Mouse (Mus musculus): ENCODE measurements around the gene Lgi1. TPM values are rescaled to one million over a fixed set of nuclear protein-coding genes. Genes with fewer than 3 reads are reported as not detected.

Lgi1 gene
- total RNA-seq, 2 experiments from 2014 or later = not detected

DNA sequence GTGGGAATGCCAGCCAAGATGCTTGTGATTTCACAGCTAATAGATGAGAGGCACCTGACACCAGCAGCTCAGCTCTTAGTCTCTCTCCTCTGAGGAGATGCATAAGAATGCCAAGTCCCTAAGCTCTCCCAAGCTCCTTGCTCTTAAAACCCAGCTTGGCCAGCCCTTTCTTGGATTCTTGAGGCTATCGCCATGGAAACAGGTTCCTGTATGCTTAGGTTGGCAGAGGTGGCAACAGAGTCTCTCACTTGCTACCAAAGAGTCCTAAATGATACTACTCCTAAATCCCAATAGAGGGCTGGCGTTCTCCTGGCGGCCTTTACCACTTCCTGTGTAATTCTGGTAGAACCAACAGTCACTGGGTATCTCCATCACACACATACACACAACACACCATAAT is 4.9 kb upstream of the Lgi1 start:
- no peak for ATAC-seq (replicated peaks; ENCODE audit: low FRiP score, poor library complexity, severe bottlenecking)

- ATAC-seq (replicated peaks; ENCODE audit: low FRiP score, poor library complexity, severe bottlenecking) = no peak
Measured at GRCm38 (mm10) chr19:38260346-38260745, 4.0 kb upstream of the Lgi1 start.

DNA sequence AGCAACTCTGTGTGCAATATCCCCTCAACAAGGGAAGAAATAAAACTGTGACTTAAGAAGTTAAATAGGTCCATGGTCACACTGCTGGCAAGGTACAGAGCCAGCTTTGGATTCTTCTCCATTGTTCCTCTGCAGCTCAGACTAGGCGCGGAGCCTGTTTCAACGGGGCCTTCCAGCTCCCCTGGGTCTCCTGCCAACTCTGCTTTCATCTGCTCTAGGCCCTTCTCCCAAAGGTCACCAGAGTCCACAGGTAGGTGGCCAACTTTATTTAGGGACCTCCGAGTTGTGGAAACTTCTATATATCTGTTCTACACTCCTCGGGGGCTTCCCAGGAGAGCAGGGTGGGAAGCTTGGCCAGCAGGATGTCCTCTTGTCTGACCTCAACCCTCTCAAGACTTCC is 3.0 kb upstream of the Lgi1 start:
- ATAC-seq (replicated peaks; ENCODE audit: low FRiP score, poor library complexity, severe bottlenecking) = no peak

GRCm38 (mm10) chr19:38263829-38264504 is 369 bp upstream of the Lgi1 start:
- no peak for ATAC-seq (replicated peaks; ENCODE audit: low FRiP score, poor library complexity, severe bottlenecking)

- no peak for ATAC-seq (replicated peaks; ENCODE audit: low FRiP score, poor library complexity, severe bottlenecking)
Measured at GRCm38 (mm10) chr19:38265767-38266166, 1.4 kb downstream of the Lgi1 start.

DNA sequence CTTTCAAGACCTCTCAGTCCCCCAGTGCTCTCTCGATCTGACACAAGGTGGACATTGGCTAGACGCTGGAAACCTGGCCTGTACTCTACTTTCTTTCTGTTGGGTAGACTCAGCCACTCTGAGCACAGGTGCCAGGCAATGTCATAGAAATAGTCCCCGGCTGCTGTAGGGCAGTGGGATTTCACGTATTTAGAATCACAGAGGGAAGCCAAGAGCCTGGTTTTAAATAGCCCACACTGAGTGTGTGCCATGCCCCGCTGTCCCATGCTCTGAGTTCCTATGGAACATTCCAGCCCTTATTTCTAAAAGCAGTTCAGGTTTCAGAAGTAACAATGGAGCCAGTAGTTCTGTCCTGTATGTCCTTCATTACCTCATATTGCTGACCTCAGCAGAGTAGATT is 3.1 kb downstream of the Lgi1 start:
- no peak for ATAC-seq (replicated peaks; ENCODE audit: low FRiP score, poor library complexity, severe bottlenecking)

DNA sequence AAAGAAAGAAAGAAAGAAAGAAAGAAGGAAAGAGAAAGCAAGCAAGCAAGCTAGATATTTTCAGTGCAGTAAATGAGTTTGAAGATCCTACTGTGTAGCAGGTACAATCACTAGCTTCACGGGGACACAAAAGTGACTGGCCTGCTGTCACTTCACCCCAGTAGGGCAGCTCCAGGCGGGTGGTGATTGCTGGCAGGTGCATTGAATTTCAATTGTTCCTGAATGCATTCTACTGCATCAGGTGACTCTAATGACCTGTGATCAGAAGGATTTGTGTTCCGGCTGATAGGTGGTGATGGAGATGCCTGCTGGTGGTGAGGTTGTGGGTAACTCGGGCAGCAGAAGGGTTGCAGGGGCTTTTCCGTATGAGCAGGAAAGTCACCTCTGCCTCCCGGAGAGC is 6.7 kb downstream of the Lgi1 start:
- no peak for ATAC-seq (replicated peaks; ENCODE audit: low FRiP score, poor library complexity, severe bottlenecking)

DNA sequence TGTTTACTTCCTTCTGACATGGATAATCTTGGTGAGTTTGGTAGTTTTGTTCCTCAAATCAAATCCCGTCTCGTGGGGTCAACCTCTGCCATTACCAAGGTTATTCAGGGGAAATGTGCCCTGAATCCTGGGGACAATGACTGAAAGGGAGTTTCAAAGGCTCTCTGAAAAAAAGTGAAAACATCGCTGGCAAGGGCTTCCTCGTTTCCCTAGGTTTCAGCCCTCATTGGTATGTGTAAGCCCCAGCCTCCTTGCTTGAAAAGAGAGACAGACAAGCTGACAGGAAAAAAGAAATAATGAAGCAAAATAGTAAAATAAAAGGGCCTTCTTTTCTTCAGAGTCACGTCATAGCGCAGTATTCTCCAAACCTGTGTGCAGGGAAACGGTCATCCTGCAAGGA is 9.5 kb downstream of the Lgi1 start:
- ATAC-seq (replicated peaks; ENCODE audit: low FRiP score, poor library complexity, severe bottlenecking) = no peak

DNA sequence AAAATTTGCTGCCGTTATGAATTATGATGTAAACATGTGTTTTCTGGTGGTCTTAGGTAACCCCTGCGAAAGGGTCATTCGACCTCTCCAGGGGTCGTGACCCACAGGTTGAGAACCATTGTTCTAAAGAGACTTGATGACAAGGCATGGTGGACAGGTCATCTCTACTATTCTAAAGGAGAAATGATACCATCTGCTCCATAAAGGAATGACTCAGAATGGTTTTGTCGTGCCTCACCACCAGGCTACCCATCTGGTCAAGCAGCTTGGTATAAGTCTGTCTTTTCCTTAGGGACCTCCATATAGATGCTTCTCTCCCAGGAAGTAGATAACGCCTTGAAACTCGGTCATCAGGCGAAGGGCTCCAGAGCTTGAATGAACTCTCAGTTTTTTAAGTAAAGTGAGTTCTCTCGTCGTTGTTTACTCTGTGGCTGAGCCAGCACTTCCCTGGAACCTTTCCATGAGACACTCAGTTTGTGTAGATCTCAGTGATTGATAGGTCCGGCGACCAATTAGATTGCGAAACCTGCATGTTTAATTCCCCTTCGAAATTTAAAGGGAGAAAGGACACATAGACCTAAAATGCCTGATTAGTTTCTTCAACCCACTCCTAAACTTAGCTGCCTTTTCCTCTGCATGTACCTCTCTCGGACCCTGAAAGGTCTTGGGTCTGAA is 10.5 kb downstream of the Lgi1 start:
- no peak for ATAC-seq (replicated peaks; ENCODE audit: low FRiP score, poor library complexity, severe bottlenecking)

DNA sequence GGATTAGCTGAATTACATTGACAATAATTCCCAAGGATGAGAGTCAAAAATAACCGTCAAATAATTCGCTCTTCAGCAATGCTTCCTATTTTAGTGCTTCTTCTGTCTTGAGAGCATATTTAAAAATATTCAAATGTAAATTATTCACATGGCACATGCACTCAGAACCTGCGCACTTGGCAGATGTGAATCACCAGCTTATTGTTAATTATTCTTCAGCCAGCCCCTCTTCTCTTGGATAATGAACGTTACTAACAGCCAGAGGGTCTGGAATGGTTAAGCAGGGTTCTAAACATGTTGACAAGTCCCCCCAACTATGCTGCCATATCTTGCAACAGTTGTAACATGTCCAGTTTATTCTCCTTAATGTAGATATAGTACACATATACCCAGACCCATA is 11.9 kb downstream of the Lgi1 start:
- ATAC-seq (replicated peaks; ENCODE audit: low FRiP score, poor library complexity, severe bottlenecking) = no peak

- no peak for ATAC-seq (replicated peaks; ENCODE audit: low FRiP score, poor library complexity, severe bottlenecking)
Measured at GRCm38 (mm10) chr19:38280242-38280641, 15.9 kb downstream of the Lgi1 start.

DNA sequence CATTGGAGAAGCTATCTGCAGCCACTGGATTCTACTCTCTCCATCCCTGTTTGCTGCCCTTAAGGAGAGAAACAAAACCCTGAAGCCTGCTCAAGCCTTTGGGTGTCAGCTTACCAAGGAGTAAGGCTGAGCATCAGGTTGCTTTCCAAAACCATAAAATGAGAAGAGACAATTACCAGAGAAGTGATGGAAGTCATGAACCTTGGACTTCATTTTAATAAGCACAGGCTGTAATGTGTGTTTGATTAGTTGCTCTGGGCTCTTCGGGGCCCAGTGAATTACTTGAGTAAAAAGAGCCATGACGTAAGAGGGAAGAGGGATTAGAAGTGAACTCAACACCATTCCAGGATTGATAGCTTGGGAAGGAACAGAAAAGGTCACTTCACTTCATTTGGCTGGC is 18.1 kb downstream of the Lgi1 start:
- ATAC-seq (replicated peaks; ENCODE audit: low FRiP score, poor library complexity, severe bottlenecking) = no peak

DNA sequence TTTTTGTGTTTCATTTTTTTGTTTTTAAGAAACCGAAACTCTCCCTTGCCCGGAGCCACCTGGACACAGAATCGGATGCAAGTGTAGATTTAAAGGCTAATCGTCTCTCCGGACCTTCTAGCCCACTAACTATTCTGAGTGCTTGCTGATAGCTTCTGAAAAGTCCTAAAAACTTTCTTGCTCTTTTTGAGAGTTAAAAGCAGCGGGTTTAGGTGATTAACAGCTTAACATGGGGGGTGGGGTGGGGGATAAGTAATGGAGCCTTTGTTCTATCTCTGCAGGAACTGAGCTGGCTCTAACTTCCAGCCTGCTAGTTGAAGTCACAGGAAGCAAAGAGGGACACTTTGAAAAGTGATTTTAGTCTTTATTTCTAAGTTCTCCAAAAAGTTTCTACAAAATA is 24.2 kb downstream of the Lgi1 start:
- ATAC-seq (replicated peaks; ENCODE audit: low FRiP score, poor library complexity, severe bottlenecking) = no peak

- no peak for ATAC-seq (replicated peaks; ENCODE audit: low FRiP score, poor library complexity, severe bottlenecking)
Measured at GRCm38 (mm10) chr19:38291432-38291831, 27.1 kb downstream of the Lgi1 start.

DNA sequence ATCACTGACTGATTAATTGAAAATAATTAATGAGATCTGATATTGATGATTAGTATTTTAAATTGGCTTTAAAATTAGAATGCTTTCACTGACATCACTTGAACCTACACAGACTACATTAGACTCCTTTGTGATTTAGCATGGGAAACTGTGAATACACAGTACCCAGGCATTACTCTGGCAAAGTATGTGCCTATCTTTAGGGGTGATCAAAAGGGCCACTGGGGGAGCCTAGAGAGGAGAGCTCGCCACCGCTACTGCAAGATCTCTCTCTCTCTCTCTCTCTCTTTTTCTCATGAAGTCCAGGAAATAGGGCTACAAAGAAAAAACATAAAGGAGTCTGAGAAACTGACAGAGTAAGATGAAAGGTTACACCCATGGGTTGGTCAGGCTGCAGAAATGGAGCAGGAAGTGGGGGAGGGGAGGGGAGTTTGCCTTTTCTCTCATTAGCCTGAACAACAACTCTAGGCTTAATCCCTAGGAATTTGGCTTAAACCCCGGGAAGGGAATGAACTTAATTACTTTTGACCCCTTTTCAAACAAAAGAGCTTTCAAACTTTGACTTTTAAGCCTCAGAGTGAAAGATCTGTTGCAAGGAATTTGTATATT is 33.8 kb downstream of the Lgi1 start:
- ATAC-seq (replicated peaks; ENCODE audit: low FRiP score, poor library complexity, severe bottlenecking) = no peak

DNA sequence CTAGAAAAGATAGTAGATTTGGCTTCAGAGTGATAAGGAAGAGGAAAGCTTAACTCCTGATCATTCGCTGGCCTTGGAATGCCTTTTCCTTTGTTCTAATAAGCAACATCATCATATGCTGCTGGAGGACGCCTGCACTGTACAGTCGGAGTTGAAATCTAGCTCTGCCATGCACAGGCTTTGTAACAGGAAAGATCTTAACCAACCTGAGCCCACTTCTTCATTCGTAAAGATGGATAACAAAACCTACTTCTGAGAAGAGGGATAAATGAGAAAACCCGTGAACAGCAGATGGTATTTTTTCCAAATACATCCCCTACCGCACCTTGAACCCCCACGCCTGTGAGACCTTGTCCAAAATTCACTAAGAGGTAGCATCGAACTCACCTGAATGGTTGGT is 43.8 kb downstream of the Lgi1 start:
- no peak for ATAC-seq (replicated peaks; ENCODE audit: low FRiP score, poor library complexity, severe bottlenecking)

DNA sequence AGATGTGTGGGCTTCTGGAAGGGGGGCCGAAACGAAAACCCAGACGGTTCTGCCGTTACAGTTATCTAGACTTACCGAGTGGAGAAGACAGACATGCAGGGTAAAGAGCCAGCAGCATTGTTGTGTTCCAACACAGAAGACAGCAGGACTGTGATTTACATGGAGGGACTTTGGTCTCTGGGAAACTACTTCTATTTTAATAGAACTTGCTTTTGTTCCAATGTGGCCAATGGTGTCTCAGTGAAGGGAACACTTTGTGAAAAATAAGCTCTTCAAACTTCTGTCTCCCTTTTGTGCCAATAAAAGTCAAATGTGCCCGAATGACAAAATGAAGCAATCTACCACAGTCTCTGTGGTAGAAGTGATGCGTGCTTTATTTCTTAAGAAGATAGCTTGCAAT is 50.8 kb downstream of the Lgi1 start:
- no peak for ATAC-seq (replicated peaks; ENCODE audit: low FRiP score, poor library complexity, severe bottlenecking)

GRCm38 (mm10) chr19:38316602-38317313 is 52.4 kb downstream of the Lgi1 start:
- ATAC-seq (replicated peaks; ENCODE audit: low FRiP score, poor library complexity, severe bottlenecking) = no peak

- ATAC-seq (replicated peaks; ENCODE audit: low FRiP score, poor library complexity, severe bottlenecking) = no peak
Measured at GRCm38 (mm10) chr19:38318308-38318707, 54.0 kb downstream of the Lgi1 start.

DNA sequence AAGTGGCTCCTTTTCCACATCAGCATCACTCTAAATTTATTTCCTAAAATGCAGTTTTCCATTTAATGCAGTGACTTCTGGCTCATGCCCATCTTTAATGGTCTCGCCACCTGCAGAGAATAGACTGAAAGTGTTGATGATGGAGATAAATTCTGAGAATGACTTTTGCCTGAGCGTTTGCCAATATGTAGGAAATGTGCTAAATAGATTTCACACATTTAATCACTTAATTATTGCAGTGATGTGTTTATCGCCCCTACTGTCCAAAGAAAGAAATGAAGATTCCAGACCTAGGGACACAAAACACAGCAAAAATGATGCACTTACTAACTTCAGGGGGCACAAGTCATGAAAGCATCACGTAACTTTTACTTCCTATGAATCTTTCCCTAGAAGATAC is 54.8 kb downstream of the Lgi1 start:
- no peak for ATAC-seq (replicated peaks; ENCODE audit: low FRiP score, poor library complexity, severe bottlenecking)

- no peak for ATAC-seq (replicated peaks; ENCODE audit: low FRiP score, poor library complexity, severe bottlenecking)
Measured at GRCm38 (mm10) chr19:38320651-38321188, 56.4 kb downstream of the Lgi1 start.

Data from erythroblast, adult 5-6 weeks (primary cell).